15 mouse cellular contexts compared by ENCODE assay signal in genomic region chr11:69543598-69543997, GRCm38 (mm10). TPM values are rescaled to one million over a fixed set of nuclear protein-coding genes. Genes with fewer than 3 reads are reported as not detected.
DNase-seq lines count a peak whose midpoint lies in the region; ATAC-seq and TF ChIP-seq lines count a peak whose summit lies in the region.
"Had no signal": no experiment of that assay in that cellular context is flagged by ENCODE, and none has a peak within 500 bp of the region (broad histone marks: within the 10 kb centered on the region; RNA-seq: fewer than 3 reads in every experiment).

No protein-coding gene starts in this region.

- H3K4me2 ChIP-seq in forebrain, embryonic 15.5 days (replicated peaks) = peak overlapping the region; percentile 21
- H3K4me2 ChIP-seq in limb, embryonic 12.5 days = no peak overlapping the region
- H3K4me2 ChIP-seq in neural tube, embryonic 14.5 days (ENCODE audit: low read depth, low read length) = no peak overlapping the region
- H3K4me2 ChIP-seq: heart, embryonic 12.5 days had no signal

- no peak for TF ChIP-seq CTCF in layer of hippocampus, adult 2 months (conservative IDR thresholded peaks at IDR 0.05)

- no peaks in the 10 kb centered on the region for H3K36me3 ChIP-seq in forebrain, embryonic 15.5 days
- H3K36me3 ChIP-seq in limb, embryonic 12.5 days = no peaks in the 10 kb centered on the region
- H3K36me3 ChIP-seq in neural tube, embryonic 14.5 days (ENCODE audit: control insufficient read depth, insufficient read depth, low read length) = no peaks in the 10 kb centered on the region
- H3K36me3 ChIP-seq: heart, embryonic 12.5 days had no signal

- H3K4me1 ChIP-seq in forebrain, embryonic 15.5 days = peaks cover 56% of the 10 kb centered on the region
- peaks cover 39% of the 10 kb centered on the region for H3K4me1 ChIP-seq in limb, embryonic 12.5 days (replicated peaks)
- H3K4me1 ChIP-seq in neural tube, embryonic 14.5 days (ENCODE audit: control insufficient read depth, insufficient read depth, low read length) = peaks cover 19% of the 10 kb centered on the region

- WGBS in forebrain, embryonic 15.5 days = 2% methylated on average over 3 of the region's 3 CpGs
- 47% methylated on average over 3 of the region's 3 CpGs for WGBS in limb, embryonic 12.5 days
- WGBS in neural tube, embryonic 14.5 days = 6% methylated on average over 3 of the region's 3 CpGs

- H3K9ac ChIP-seq in forebrain, embryonic 15.5 days (replicated peaks) = 0 out of 2 replicates have a peak overlapping the region, but pooled peaks have one; percentile 35
- no peak overlapping the region for H3K9ac ChIP-seq in limb, embryonic 12.5 days (replicated peaks)
- no peak overlapping the region for H3K9ac ChIP-seq in neural tube, embryonic 14.5 days (replicated peaks; ENCODE audit: low read depth, low read length)
- H3K9ac ChIP-seq: heart, embryonic 12.5 days had no signal

- no peaks in the 10 kb centered on the region for H3K27me3 ChIP-seq in forebrain, embryonic 15.5 days
- peaks cover 5% of the 10 kb centered on the region for H3K27me3 ChIP-seq in limb, embryonic 12.5 days
- no peaks in the 10 kb centered on the region for H3K27me3 ChIP-seq in neural tube, embryonic 14.5 days (ENCODE audit: control insufficient read depth, insufficient read depth, low read length)

- H3K27ac ChIP-seq in layer of hippocampus, adult 2 months = peak overlapping the region; percentile 86
- H3K27ac ChIP-seq in forebrain, embryonic 15.5 days (replicated peaks) = peak overlapping the region; percentile 93
- 0 out of 2 replicates have a peak overlapping the region, but pooled peaks have one; percentile 12 for H3K27ac ChIP-seq in limb, embryonic 12.5 days
- H3K27ac ChIP-seq in neural tube, embryonic 14.5 days (ENCODE audit: low read depth, low read length) = 0 out of 2 replicates have a peak overlapping the region, but pooled peaks have one; percentile 16

- no peak overlapping the region for H3K4me3 ChIP-seq in layer of hippocampus, adult 2 months
- H3K4me3 ChIP-seq in forebrain, embryonic 15.5 days = no peak overlapping the region
- H3K4me3 ChIP-seq in limb, embryonic 12.5 days (replicated peaks) = no peak overlapping the region
- no peak overlapping the region for H3K4me3 ChIP-seq in neural tube, embryonic 14.5 days (ENCODE audit: low read depth, low read length)
- H3K4me3 ChIP-seq: heart, embryonic 12.5 days had no signal

- H3K9me3 ChIP-seq in forebrain, embryonic 15.5 days = no peaks in the 10 kb centered on the region
- no peaks in the 10 kb centered on the region for H3K9me3 ChIP-seq in limb, embryonic 12.5 days
- H3K9me3 ChIP-seq in neural tube, embryonic 14.5 days (ENCODE audit: control insufficient read depth, low read length) = no peaks in the 10 kb centered on the region

- ATAC-seq in forebrain, embryonic 15.5 days (replicated peaks) = no peak
- no peak for ATAC-seq in limb, embryonic 12.5 days (ENCODE audit: insufficient number of reproducible peaks, insufficient read depth, low FRiP score, low TSS enrichment, low read depth)
- ATAC-seq in neural tube, embryonic 14.5 days (ENCODE audit: low read depth) = no peak
- ATAC-seq: lung, postnatal 0 days had no signal

- DNase-seq in layer of hippocampus, adult 2 months (ENCODE audit: low spot score in 2 of 2) = no peak
- DNase-seq in layer of hippocampus, postnatal 14 days (ENCODE audit: low spot score in 2 of 2) = no peak
- no peak for DNase-seq in adipocyte (ENCODE audit: low spot score)
- no peak for DNase-seq in frontal cortex, postnatal 25 days (ENCODE audit: low spot score in 2 of 2)
- no peak for DNase-seq in kidney, postnatal 4 days
- DNase-seq: cerebellum, postnatal 14 days; gastrocnemius, postnatal 14 days; heart, postnatal 4 days; kidney, adult 2 months had no signal

RNA-seq across cellular contexts. Expression of gene Dnah2, which starts 5.3 kb away (rescaled TPM):
- 1 to 10 TPM; 4.6 to 5.2 TPM for total RNA-seq in layer of hippocampus, adult 2 months (2021)
- total RNA-seq in layer of hippocampus, postnatal 14 days (2021) = 1 to 10 TPM; 5.8 to 6.3 TPM
- 2.7 and 3.1 TPM in 2 replicates for polyA plus RNA-seq in forebrain, embryonic 15.5 days (2015; fragmentation: Nextera tagmentation; extraction: Ambion mirVana)
- 1.9 and 3.3 TPM in 2 replicates for polyA plus RNA-seq in limb, embryonic 12.5 days (2016; fragmentation: Nextera tagmentation; extraction: Ambion mirVana)
- polyA plus RNA-seq in neural tube, embryonic 14.5 days (2014; fragmentation: Nextera tagmentation; extraction: Ambion mirVana) = 5.7 and 6.9 TPM in 2 replicates

RNA-seq across cellular contexts. Expression of gene Efnb3, which starts 16.4 kb away (rescaled TPM):
- total RNA-seq in layer of hippocampus, adult 2 months (2021) = 100 to 1,000 TPM; 113 to 116 TPM
- total RNA-seq in layer of hippocampus, postnatal 14 days (2021) = 100 to 1,000 TPM; 144 to 156 TPM
- polyA plus RNA-seq in forebrain, embryonic 15.5 days (2015; fragmentation: Nextera tagmentation; extraction: Ambion mirVana) = 107 and 114 TPM in 2 replicates
- polyA plus RNA-seq in limb, embryonic 12.5 days (2016; fragmentation: Nextera tagmentation; extraction: Ambion mirVana) = 53.3 and 54.3 TPM in 2 replicates
- polyA plus RNA-seq in neural tube, embryonic 14.5 days (2014; fragmentation: Nextera tagmentation; extraction: Ambion mirVana) = 23.2 and 35.6 TPM in 2 replicates
- total RNA-seq: liver, adult 2 months had no signal

RNA-seq across cellular contexts. Expression of gene Wrap53, which starts 36.5 kb away (rescaled TPM):
- total RNA-seq in layer of hippocampus, adult 2 months (2021) = 10 to 100 TPM; 12.0 to 14.3 TPM
- 1 to 10 TPM; 8.6 to 9.5 TPM for total RNA-seq in layer of hippocampus, postnatal 14 days (2021)
- polyA plus RNA-seq in forebrain, embryonic 15.5 days (2015; fragmentation: Nextera tagmentation; extraction: Ambion mirVana) = 26.3 and 27.2 TPM in 2 replicates
- polyA plus RNA-seq in limb, embryonic 12.5 days (2016; fragmentation: Nextera tagmentation; extraction: Ambion mirVana) = 35.8 and 39.0 TPM in 2 replicates
- polyA plus RNA-seq in neural tube, embryonic 14.5 days (2014; fragmentation: Nextera tagmentation; extraction: Ambion mirVana) = 17.3 and 20.8 TPM in 2 replicates

RNA-seq across cellular contexts. Expression of gene Trp53, which starts 36.6 kb away (rescaled TPM):
- total RNA-seq in layer of hippocampus, adult 2 months (2021) = 10 to 100 TPM; 28.5 to 32.3 TPM
- 10 to 100 TPM; 27.3 to 29.6 TPM for total RNA-seq in layer of hippocampus, postnatal 14 days (2021)
- 112 and 115 TPM in 2 replicates for polyA plus RNA-seq in forebrain, embryonic 15.5 days (2015; fragmentation: Nextera tagmentation; extraction: Ambion mirVana)
- 175 and 180 TPM in 2 replicates for polyA plus RNA-seq in limb, embryonic 12.5 days (2016; fragmentation: Nextera tagmentation; extraction: Ambion mirVana)
- 54.6 and 68.8 TPM in 2 replicates for polyA plus RNA-seq in neural tube, embryonic 14.5 days (2014; fragmentation: Nextera tagmentation; extraction: Ambion mirVana)

Comparison
In these comparisons a context has a peak if more than half of its experiments do, and no peak if none do; other contexts are left out.
1. H3K27ac ChIP-seq: peak in every context shown above with its lines; median percentile 93 in forebrain, embryonic 15.5 days; 86 in layer of hippocampus, adult 2 months; 16 in neural tube, embryonic 14.5 days; 12 in limb, embryonic 12.5 days.